Mouse (Mus musculus) layer of hippocampus, adult 11-12 months (tissue): Measurements from ENCODE around the gene 4930595D18Rik.
A peak's percentile ranks its signal among the peaks of the same experiment; 100 is the strongest.

Experiments
- DNase-seq: peaks from one replicate; pipeline ENCODE4 v3.0.0; 2022; ENCODE audit warnings: low spot score

4930595D18Rik gene

DNA sequence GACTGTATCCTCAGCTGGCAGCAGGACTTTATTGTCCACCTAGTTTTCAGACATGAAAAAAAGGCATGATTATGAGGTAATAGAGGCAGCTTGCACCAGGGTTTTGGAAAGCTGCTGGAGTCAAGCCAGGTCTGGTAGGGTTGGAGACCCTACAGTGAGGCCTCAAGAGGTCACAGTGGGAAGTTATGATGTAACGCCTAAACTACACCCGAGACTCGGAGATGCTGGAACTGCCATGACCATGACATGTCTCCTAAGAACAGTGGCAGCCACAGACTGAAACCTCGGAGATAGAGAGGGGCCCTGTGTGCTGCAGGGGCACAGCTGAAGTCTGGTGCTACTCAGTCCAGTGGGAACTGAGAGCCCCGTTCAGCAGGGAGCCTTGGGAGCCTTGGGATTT, at the start of gene 4930595D18Rik:
TSS of gene 4930595D18Rik (minus strand) at position 16 of the 400 bp plus-strand sequence.
- DNase-seq, result no peak

DNA sequence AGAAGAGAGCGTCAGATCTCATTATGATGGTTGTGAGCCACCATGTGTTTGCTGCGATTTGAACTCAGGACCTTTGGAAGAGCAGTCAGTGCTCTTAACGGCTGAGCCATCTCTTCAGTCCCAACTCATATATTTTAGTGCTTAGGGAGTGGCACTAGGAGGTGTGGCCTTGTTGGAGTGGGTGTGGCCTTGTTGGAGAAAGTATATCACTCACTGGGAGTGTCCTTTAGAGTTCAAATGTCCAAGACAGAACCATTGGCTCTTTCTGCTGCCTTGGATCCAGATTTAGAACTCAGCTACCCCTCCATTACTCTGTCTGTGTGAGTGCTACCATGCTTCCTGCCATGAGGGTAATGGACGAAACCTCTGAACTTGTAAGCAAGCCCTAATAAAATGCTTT, 49.5 kb upstream of the 4930595D18Rik start:
- DNase-seq, result no peak

DNA sequence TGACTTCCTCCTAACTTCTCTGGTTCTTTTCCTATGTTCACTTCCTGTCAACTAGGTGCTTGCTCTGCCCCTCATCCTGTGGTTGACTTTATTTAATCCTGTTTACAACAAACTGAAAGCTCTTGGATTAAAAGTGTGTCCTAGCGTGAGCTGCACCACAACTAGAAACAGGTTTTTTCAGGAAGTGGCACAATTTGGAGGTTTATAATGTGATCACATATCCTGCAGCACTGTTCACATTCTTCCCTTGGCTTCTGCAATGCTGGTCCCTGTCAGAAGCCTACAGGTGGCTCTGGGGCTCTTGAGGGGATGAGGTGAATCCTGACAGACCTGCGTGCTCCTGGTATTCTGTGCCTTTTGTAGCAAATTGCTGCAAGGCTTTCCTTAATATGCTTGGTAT, 46.5 kb upstream of the 4930595D18Rik start:
- DNase-seq, result no peak

DNA sequence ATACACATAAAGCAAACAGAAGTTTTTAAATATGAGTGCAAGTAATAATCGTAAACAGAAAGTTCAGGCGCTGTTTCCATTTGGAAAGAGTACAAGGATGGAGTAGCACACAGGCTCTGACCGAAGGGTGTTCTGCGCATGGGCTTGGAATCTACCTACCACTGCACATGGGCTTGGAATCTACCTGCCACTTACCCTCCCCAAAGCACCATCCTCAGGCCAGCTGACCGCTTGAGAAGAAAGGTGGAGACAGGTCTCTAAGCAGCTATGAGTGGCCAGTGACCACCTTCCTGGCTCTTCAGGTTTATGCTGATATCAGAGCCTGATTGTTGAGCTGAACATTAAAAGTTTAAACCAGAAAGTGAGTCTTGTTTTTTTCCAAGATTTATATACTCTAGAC, 44.2 kb upstream of the 4930595D18Rik start:
- no peak for DNase-seq

DNA sequence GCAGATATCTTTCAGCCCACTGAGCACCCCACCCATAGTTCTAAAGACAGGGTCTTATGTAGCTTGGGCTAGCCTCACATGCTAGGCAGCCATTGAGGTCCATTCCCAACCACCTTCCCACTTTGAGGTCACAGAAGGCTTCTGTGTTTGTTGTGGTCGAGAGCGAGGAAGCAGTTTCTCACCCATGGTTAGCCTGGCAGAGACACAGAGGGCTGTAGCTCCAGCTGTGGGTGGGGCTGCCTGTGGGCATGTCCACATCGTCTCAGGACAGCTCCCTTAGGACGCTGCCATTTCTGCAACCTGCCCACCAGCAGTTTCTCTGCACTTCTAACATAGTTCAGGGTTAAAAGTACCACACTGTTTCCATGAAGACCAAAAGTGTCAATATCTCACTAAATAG, 43.1 kb upstream of the 4930595D18Rik start:
- DNase-seq, result no peak

DNA sequence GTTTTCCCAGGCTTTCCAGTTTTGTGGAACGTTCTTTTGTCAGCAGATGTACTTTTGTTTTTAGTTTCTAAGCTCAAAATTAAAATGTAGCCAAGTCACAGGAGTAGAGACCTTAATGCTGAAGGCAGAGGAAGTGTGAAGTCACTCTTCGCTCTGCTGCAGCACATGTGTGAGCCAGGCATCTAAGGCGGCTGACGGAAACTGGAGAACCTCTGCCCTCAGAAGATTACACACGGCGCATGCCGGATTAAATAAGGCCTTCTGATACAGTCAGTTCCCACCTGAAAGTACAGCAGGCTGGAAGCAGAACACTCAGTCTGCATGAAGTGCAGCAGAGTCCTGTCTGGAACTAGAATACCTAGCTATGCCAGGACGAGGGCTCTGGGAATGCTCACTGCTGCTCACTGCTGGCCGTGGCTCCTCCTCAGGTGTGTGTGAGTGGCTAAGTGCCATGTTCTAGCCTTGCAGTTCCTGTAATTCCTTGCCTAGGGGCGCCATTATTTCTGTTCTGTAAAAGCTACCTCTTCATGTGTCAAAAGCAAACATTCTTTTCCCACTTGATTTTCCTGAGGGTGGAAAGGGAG, 41.0 kb upstream of the 4930595D18Rik start:
- no peak for DNase-seq

DNA sequence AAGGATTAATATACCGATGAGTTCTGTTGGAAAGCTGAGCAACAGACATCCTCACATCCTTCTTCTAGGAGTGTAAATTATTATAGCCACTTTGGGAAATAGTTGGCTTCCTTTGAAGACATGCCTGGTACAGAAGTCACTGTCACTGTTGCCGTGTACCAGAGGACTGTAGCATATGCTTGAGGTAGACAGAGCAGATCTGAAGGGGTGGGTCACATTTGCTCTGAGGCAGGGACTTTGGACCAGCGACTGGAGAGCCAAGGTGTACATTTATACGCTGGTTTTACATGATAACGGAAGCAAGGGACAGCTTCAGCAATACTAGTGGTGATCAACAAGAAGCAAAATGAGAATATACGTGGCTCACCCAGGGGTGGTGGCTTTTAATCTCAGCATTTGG, 34.6 kb upstream of the 4930595D18Rik start:
- DNase-seq, result no peak

DNA sequence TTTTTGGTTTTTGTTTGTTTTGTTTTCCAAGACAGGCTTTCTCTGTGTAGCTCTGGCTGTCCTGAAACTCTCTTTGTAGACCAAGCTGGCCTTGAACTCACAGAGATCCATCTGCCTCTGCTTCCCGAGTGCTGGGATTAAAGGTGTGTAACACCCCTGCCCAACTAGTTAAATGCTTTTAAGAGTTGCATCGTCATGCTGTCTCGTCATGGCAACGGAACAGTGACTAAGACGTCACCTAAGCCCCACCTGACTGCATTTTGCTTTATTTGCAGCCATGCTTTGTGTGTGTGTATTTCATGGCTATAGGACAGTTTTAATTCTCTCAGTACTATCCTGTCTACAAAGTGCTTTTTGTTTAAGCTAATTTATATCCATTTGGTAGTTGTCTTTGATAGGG, 27.4 kb upstream of the 4930595D18Rik start:
- DNase-seq, result no peak

DNA sequence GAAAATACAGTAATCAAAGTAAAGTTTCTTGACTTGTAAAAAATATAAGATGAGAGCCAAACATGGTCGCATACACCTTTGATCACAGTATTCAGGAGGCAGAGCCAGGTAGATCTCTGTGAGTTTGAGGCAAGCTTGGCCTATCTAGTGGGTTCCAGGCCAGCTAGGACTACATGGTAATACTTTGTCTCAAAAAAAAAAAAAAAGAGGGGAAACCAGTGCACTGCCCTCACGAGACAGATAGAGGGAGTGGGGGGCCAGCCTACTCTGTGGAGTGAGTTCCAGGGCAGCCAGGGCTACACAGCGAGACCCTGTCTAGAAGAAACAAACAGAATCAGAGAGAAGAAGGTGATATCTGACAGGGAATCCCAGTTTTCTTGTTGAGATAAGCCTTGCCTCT, 23.4 kb upstream of the 4930595D18Rik start:
- no peak for DNase-seq

DNA sequence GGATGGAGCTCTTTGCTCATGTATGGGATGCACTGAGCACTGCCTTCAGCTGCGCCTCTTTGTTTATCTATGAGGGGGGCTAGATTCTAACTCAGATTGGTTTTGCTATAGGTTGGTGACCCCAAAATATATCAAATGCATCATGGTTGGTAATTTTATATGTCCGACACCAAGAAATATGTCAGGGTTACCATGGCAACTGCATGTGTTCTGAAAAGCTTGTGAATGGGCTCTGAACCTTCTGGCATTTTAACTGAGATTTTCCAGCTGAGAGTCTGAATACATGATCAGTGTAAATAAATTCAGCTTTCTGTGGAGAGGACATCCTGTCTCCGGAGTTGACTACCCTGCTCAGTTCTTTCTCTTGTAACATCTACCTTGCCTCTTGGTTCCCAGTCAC, 19.7 kb upstream of the 4930595D18Rik start:
- DNase-seq, result peak; percentile 26

DNA sequence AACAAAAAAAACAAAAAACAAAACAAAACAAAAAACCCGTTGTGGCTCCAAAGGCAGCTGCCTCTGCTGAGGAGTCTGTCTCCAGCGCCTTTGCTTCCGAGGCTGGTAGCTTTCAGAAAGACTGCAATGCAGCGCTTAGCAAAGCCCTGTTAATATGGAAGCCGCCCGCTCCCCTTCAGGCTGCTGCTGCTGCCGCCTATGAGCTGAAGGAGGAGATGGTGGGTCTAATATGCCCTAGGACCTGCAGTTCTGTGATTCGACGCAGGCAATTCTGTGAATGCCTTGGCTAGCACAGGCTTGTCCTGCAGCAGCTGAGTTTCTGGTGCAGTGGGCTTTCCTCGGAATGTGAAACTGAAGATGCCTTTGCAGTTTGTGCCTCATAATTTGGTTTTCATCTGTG, 18.8 kb upstream of the 4930595D18Rik start:
- peak; percentile 16 for DNase-seq

DNA sequence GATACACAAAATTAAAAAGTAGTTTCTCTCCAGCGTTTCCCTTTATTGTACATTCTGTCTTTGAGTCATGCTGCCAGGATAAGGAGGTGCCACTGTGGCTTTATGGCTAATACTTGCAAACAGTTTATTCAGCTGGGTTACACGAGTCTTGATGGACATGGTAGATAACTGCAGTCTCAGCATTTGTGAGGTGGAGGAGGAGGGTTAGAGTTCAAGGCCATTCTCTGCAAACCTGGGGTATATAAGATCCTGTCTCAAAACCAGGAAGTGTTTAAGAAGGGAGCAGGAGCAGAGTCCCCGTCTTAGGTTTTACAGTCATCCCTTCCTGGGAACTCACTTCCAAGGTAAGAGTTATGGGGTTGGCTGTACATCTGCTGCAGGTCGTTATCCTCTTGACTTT, 12.3 kb upstream of the 4930595D18Rik start:
- no peak for DNase-seq

DNA sequence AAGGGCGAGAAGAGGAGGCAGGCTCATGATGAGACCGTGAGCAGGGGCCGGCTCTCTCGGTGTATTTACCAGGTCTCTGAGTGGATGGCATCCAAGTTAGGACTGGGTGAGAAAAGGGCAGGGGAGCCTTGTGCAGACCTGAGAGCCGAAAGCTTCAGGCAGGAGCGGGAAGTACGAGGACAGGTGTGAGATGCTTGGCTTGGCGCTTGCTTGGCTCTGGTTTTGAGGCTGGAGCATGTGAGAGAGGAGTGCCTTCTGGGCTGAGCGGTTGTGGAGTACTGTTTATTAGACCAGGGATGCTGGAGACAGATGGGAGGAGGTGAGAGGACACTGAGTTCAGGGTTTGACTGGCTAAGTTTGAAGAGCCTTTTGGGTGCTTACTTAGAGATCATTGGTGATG, 9.0 kb upstream of the 4930595D18Rik start:
- peak; percentile 21 for DNase-seq

DNA sequence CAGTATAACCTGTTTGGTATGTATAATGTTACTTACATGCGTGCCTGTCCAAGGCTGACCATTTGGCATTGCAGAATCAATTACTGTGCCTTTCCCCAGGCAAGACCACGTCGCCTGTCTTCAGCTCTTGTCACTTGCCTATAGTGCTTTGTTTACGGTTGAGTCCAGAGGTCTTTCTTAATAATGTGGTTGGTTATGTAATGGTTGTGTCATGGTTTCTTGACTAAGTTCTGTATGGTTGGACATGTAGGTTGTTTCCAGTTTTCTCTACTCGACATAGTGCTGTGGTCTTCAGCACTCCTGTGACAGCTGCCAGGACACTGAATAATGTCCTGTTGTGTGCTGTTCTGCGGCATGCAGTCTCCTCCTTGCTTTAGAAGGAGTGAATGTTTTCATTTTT, 8.5 kb upstream of the 4930595D18Rik start:
- DNase-seq, result no peak

DNA sequence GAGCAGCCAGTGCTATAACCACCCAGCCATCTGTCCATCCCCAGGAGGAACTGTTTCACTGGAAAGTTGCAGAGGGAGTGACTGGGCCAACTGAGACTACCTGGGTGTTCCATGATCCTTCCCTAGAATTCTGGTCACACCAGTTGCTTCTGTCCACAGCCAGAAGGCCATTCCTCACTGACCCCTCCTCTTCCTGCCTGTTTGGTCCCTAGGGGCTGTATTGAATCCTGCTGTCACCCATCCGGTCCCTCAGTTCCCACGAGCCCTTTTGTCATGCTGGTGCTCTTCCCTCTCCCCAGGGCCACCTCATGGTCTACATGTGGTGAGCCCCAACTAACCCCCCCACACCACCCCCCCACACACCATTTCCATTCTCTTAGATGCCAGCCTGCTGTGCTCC, 6.6 kb upstream of the 4930595D18Rik start:
- DNase-seq, result no peak

DNA sequence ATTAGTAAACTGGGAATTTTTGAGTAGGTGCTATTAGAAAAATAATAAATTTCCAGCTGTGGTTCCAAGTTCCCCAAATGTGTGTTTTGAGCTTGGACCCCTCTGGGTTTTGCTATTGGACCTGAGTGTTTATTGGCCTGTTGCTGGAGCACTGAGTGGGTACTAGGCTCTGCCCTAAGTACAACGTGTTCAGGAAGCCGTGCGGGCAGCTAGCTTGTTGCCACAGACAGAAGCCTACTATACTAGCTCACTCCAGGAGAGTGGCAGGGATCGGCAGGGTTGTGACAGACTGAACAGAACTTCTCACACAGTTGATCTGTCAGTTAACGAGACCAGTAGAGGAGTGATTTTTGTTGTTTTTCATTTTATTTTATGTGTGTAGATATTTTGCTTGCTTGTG, 6.1 kb upstream of the 4930595D18Rik start:
- DNase-seq, result no peak

DNA sequence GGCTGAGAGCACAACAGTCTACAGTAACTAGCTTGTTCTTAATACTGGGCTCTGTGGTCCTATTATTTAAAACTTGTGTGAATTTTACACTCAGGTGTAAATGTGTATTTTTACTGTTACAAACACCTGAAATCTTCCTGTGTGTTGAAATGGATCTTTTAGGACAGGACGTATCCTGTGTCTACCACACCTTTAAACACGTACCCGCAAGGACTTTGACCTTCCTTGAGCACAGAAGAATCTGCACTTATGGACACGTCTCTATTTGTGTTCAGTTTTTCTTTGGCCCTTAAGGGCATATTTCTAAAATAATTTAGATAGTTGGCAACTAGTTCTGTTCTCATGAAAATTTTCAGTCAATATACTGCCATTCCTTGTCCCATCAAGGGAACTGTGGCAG, 4.0 kb upstream of the 4930595D18Rik start:
- no peak for DNase-seq

DNA sequence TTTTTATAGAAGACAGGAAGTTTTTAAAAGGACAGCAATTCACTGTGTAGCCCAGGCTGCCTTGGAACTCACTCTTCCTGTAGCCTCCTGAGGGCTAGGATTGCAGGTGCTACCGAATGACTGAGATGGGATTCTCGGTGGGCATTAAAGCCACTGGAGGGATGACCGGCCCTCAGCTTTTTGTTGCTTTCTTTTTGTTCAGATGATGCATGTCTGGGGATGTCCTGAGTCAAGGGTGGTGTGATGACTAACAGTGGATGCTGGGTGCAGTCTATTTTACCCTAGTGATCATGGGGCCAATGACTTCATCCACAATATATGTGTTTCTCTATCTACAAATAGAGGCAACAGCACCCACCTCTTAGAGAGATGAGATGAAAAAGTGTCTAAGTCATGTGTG, 2.7 kb upstream of the 4930595D18Rik start:
- DNase-seq, result no peak

DNA sequence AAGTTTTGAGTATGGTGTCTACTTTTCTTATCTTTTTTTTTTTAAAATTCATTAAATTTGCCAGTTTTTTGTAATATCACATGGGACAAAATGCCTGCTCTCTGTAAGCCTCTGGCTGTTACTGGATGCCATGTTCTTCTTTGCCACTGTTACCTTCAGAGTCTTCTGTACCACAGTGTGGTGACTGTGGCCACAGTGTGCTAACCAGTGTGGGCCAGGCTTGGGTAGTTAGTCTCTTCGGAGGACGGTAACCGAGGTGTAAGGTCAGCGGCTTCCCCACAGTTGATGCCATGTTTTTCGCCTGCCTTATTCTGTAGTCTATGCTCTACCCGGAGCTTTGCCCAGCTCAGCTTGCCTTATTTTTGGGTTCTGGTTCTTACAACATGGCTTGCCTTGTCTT, 1.9 kb downstream of the 4930595D18Rik start:
- no peak for DNase-seq

DNA sequence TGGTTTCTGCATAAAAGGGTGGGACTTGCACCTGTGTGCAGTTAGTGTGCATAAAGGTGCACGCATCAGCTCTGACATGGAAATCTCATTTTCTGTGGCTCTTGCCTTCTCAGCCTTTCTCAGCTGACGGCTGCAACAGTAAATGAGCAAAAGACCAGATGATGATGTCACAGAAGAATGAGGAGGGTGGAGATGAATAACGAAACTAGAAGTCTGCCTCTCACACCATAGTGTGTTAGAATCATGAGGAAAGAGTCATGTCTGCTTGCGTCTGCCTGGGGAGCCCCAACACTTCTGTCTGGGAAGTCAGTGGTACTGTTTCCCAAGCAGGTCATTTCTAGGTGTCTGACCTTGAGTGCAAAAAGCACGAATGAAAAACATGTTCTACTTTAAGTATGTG, 2.4 kb downstream of the 4930595D18Rik start:
- DNase-seq, result no peak

DNA sequence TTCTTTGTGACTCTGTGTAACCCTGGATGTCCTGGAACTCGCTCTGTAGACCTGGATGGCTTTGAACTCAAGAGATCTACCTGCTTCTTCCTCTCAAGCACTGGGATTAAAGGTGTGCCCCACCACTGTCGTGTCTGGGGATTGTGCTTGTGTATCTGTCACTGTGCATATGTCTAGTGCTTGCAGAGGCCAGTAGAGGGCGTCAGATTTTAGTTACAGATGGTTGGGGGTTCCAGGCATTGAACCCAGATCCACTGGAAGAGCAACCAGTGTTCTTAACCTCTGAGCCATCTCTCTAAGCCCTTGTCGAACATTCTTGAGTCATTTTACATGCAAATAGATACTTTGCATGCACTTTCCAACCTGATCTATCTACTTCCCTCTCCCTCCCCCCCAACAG, 5.5 kb downstream of the 4930595D18Rik start:
- no peak for DNase-seq

DNA sequence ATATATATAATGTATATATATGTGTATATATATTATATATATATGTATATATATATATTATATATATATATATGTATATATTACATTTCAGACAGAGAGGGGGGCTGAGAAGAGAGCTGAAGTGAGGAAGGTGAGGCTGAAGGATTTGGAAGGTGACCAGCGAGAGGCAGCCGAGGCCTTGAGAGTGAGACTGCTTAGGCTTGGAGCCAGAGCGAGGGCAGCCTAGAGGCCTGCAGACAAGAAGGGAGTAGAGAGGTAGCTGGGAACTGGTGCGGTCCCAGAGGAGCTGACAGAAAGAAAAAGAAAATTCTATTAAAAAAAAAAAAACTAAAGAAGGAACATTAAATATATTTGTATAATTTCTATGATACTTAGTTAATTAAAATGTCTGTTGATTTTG, 15.4 kb downstream of the 4930595D18Rik start:
- DNase-seq, result no peak

DNA sequence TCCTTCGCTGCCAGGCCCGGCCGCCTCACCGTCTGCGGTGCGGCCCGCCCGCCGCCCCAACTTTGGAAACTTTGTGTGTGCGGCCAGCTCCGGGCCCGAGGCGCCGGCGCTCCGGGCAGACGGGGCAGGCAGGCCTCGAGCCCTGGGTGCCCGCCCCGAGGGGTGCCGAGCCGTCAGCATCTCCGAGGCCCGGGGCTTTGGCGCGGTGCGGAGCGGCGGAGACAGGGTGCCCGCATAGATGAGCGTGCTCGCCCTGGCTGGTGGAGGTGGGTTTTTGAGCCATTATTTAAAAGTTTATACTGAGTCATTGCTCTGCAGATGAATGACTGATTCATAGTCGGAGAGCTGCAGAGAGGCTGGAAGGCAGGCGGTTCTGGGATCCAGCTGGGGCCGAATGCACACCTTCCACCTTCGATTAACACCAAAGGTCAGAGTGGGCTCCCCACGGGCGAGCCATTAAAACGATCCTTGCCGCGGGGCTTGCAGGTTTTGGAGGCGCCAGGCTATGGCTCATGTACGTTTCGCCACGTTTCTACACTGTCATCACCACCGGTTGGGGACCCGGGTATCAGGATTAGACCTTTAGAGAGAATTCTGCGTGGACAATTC, 17.5 kb downstream of the 4930595D18Rik start:
- peak; percentile 26 for DNase-seq

DNA sequence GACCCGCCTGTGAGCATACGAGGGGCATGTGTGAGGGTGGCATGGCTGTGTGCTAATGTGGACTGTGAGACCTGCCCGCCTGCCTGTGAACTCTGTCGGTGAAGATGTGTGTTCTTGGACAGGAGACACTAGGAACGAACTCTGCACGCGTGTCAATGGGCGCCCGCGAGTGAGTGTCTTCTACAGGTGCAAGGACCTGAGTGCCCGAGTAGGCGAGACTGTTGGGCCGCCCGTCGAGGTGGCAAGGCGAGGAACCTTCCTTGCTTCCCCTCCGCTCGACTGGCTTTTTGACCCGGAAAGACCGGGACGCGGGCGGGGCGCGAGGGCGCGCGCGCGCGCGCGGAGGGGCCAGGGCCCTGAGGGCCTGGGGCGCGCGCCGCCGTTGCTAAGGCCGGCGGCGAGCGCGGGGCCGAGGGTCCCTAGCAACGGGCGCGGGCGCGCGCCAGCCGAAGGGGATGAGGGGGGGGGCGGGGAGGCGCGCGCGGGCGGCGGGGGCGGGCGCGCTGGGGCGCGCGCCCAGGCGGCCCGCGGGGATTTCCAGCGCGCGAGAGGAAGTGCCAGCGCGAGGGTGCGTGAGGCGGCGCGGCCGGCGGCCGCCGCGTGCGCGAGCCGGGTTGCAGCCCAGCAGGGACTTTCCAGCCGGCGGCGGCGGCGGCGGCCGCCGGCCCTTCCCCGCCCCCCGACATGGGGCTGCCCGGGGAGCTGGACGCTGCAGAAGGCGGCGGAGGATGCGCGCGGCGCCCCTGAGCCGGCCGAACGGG, 18.3 kb downstream of the 4930595D18Rik start, which contains the start of gene Traf3:
TSS of gene Traf3 (plus strand) at position 540 of the 761 bp plus-strand sequence.
- peak; percentile 61 for DNase-seq
